Mouse (Mus musculus) midbrain, postnatal 0 days (tissue): ENCODE measurements around the gene Naxd. TPM values are rescaled to one million over a fixed set of nuclear protein-coding genes. Genes with fewer than 3 reads are reported as not detected.
A peak's percentile ranks its signal among the peaks of the same experiment; 100 is the strongest.

Experiments used
- ATAC-seq: fragments of 200-750 bp; cut with Nextera tagmentation; 2 replicates; pipeline ENCODE4 v1.8.0; 2017; ENCODE audit warnings: moderate number of reproducible peaks, mild to moderate bottlenecking, moderate TSS enrichment, moderate library complexity; ENCODE audit not compliant: low FRiP score
- DNase-seq: peaks from one replicate; pipeline ENCODE4 v3.0.0-alpha.2; 2015; ENCODE audit warnings: low spot score
- H3K27ac ChIP-seq: fragments of 300-500 bp; sonication (generic); 2 replicates; pipeline ENCODE4 v1.5.1; 2014; ENCODE audit warnings: low read depth, mild to moderate bottlenecking, low read length, mixed read lengths
- H3K27me3 ChIP-seq: fragments of 300-500 bp; sonication (generic); 2 replicates; pipeline ENCODE4 v1.6.1; 2014; ENCODE audit warnings: low read length, control low read depth, mixed read lengths; ENCODE audit not compliant: insufficient read depth
- H3K36me3 ChIP-seq: fragments of 300-500 bp; sonication (generic); 2 replicates; pipeline ENCODE4 v1.6.1; 2014; ENCODE audit warnings: low read length, control low read depth, mixed read lengths; ENCODE audit not compliant: insufficient read depth
- H3K4me1 ChIP-seq: fragments of 300-500 bp; sonication (generic); 2 replicates; pipeline ENCODE4 v1.6.1; 2014; ENCODE audit warnings: mild to moderate bottlenecking, control low read depth, antibody characterized with exemption, low read length, mixed read lengths; ENCODE audit not compliant: insufficient read depth
- H3K4me2 ChIP-seq: fragments of 300-500 bp; sonication (generic); 2 replicates; pipeline ENCODE4 v1.6.1; 2014; ENCODE audit warnings: low read depth, mild to moderate bottlenecking, low read length, mixed read lengths; ENCODE audit not compliant: poor library complexity, severe bottlenecking
- H3K4me3 ChIP-seq: fragments of 300-500 bp; sonication (generic); 2 replicates; pipeline ENCODE4 v1.5.1; 2014; ENCODE audit warnings: low read depth, mild to moderate bottlenecking, low read length, moderate library complexity
- H3K9ac ChIP-seq: fragments of 300-500 bp; sonication (generic); replicated peaks from 2 replicates; pipeline ENCODE4 v1.6.1; 2014; ENCODE audit warnings: mild to moderate bottlenecking, low read length, moderate library complexity, mixed read lengths; ENCODE audit not compliant: poor library complexity, severe bottlenecking
- H3K9me3 ChIP-seq: fragments of 300-500 bp; sonication (generic); 2 replicates; pipeline ENCODE4 v1.6.1; 2016; ENCODE audit warnings: low read length, control low read depth
- CTCF ChIP-seq: IDR thresholded peaks from 2 replicates; pipeline ENCODE4 v1.5.1; 2016; ENCODE audit warnings: antibody characterized with exemption, mild to moderate bottlenecking
- WGBS: fragments of 180-500 bp; shearing (Covaris S2); extraction: QIAGEN DNeasy Blood & Tissue Kit; methylation state at CpG from one replicate; pipeline ENCODE4 v1.1.7; 2014; 5-methylcytosine and 5-hydroxymethylcytosine counted together
- polyA plus RNA-seq: library from polyadenylated mRNA; unstranded; fragments of >200 nt; fragmentation: Nextera tagmentation; extraction: Ambion mirVana; gene quantifications from 2 replicates; pipeline ENCODE4 v1.2.1, GENCODE M21; 2015
- total RNA-seq: library from RNA; depleted of rRNA; stranded (reverse); fragments of >200 nt; gene quantifications from 2 replicates; pipeline ENCODE4 v1.2.3, GENCODE M21; 2014; rRNA removed

The Naxd gene
- total RNA-seq, result 88.6 and 89.7 TPM in 2 replicates
- 106 and 118 TPM in 2 replicates for polyA plus RNA-seq

DNA sequence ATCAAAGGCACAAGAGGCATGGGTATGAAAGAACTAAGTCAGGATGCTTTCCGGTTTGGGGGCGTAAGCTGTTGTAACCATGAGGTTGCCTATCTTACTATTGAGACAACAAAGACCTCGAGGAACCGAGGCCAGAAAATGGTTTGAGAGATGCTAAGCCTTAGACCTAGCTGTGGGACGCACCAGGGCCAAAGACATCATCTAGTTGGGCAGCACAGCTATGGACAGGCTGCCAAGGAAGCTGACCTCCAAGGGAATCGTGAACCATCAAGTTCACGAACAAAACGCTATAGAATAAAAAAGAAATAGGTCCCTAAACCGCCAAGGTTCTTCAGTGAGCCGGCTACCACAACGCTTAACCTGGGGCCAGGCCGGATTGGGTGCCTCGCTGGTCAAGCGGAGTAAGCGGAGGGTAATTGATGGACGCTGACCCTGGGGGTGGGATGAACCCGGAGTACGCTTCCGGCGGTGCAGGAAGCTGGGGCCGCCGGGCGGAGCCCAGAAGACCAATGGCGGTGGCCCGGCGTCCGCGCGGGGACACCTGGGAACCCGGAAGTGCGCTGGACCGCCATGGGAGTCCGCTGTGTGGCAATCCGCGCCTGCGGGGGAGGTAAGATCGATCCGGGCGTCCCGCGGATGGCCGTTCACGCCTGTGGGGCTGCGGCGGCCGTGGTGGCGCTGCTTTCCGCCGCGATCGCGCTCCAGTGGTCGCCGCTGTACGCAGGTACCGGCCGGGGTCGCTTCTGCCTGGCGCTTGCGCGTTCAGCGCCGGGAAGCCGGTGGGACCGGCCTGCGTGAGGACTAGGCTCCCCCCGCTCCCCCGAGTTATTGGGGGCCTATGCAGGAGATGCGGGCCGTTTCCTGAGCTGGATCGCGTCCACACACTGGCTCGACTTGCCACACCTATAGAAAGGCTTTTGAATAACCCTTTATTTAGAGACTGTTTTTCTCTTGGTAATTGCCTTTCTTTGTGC, at the start of gene Naxd:
TSS of gene Naxd (plus strand) at position 490 of the 974 bp plus-strand sequence.
- Histone ChIP-seq H3K4me1 (peaks cover 6% of the 10 kb centered on the region), H3K9ac (peak within 1 kb of the TSS; percentile 76), H3K9me3 (no peaks in the 10 kb centered on the region), H3K27ac (peak within 1 kb of the TSS; percentile 86), H3K4me3 (peak within 1 kb of the TSS; percentile 86), H3K27me3 (no peaks in the 10 kb centered on the region), H3K36me3 (no peaks in the 10 kb centered on the region), H3K4me2 (peak within 1 kb of the TSS; percentile 48)
- no peak for TF ChIP-seq CTCF
- ATAC-seq (peak; percentile 95), DNase-seq (peak; percentile 96)
- WGBS, result 4% methylated on average over 72 of the region's 73 CpGs

DNA sequence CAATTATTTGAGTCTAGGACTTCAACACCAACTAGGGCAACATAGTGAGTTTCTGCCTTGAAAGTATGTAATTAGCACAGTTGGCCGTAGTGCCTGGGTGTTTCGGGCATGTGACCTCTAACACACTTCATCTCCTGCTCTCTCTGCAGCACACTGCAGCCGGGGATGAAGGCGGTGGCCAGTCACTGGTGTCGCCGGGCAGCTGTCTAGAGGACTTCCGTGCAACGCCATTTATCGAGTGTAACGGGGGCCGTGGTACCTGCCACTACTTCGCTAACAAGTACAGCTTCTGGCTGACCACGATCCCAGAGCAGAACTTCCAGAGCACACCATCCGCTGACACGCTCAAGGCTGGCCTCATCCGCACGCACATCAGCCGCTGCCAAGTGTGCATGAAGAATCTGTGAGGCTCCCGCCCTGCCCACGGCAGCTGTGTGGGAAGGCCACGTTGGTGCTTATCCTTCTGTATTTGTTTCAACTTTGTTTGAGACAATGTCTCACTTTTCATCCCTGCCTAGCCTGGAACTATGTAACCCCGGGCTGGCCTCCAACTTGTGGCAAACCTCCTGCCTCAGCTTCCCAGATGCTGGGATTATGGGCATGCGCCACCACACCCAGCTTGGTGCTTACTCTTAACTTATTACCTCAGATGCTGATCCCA, 49.3 kb upstream of the Naxd start:
- no peaks in the 10 kb centered on the region for H3K27me3 ChIP-seq
- no peak overlapping the region for H3K4me2 ChIP-seq
- DNase-seq (no peak), ATAC-seq (no peak)
- no peak overlapping the region for H3K27ac ChIP-seq
- H3K36me3 ChIP-seq, result peaks cover 8% of the 10 kb centered on the region
- WGBS, result 94% methylated on average over 23 of the region's 23 CpGs
- TF ChIP-seq CTCF, result no peak
- H3K9ac ChIP-seq, result no peak overlapping the region
- H3K4me3 ChIP-seq, result no peak overlapping the region
- H3K9me3 ChIP-seq, result no peaks in the 10 kb centered on the region
- H3K4me1 ChIP-seq, result no peaks in the 10 kb centered on the region

DNA sequence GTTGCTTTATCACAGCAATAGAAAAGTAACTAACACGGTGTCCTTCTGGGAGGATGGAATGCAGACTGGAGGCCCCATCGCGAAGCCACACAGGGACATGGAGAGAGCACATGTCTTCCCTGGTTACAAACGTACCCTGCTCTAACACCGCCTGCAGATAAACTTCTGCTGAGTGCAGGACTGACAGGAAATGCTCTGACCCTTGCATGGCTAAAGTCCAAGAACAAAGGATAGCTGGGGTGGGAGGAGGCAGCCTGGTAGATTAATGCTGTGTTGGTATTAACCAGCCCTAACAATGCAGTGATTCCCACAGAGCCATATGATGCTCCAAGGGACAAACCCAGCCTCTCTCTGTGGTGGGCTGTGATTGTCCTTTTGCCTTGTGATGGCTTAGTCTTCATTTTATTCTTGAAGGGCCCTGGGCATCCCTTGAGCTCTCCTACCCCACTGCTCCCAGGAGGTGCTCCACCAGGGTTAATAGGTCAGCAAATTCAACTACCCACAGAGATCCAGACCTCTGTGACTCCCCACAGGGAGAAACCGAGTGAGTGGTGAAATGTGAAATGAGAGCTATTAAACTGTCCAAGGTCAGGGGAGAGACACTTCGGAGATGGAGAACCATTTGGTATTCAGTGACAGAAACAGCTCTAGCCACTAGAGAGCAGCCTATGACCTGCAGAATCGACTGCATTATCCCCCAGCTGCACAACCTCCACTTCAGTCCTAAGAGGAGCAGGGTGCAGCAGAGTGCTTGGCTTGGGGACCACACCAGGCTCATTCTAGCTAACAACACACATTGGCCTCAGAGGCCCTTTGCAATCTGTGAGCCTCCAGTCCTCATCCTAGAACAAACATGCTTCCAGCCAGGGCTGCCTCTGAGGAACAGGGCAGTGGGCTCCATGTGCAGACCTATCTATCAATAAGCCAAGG, 46.9 kb upstream of the Naxd start:
- DNase-seq (peak; percentile 69), ATAC-seq (peak; percentile 63; the same call in 1 of the 2 replicates)
- Histone ChIP-seq H3K9me3 (no peaks in the 10 kb centered on the region), H3K36me3 (peaks cover 8% of the 10 kb centered on the region), H3K4me3 (no peak overlapping the region), H3K4me1 (no peaks in the 10 kb centered on the region), H3K9ac (no peak overlapping the region), H3K27me3 (no peaks in the 10 kb centered on the region), H3K27ac (no peak overlapping the region), H3K4me2 (no peak overlapping the region)
- peak; percentile 75 for TF ChIP-seq CTCF
- WGBS, result 22% methylated on average over 8 of the region's 8 CpGs

DNA sequence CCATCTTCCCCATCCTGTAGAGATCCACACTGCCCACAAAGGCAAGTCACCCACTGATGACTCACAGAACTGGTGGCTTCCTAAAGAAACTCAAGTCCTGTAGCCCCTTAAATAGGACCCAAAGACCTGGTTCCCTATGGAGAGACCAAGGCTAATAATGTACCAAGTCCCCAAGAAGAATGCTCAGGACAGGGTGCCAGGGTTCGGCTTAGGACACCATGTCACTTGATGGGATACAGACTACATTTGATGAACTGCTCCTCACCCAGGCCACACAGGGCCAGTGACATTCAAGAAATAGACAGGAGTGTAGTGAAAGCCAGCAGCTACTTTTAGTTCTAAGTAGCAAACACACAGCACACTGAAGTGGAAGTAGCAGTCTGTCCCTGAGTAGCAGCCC, 45.2 kb upstream of the Naxd start:
- H3K9ac ChIP-seq, result no peak overlapping the region
- 93% methylated on average over 1 of the region's 1 CpGs for WGBS
- ATAC-seq (no peak), DNase-seq (no peak)
- H3K4me2 ChIP-seq, result no peak overlapping the region
- no peaks in the 10 kb centered on the region for H3K4me1 ChIP-seq
- H3K36me3 ChIP-seq, result peaks cover 8% of the 10 kb centered on the region
- no peaks in the 10 kb centered on the region for H3K9me3 ChIP-seq
- TF ChIP-seq CTCF, result no peak
- no peaks in the 10 kb centered on the region for H3K27me3 ChIP-seq
- H3K27ac ChIP-seq, result no peak overlapping the region
- no peak overlapping the region for H3K4me3 ChIP-seq

DNA sequence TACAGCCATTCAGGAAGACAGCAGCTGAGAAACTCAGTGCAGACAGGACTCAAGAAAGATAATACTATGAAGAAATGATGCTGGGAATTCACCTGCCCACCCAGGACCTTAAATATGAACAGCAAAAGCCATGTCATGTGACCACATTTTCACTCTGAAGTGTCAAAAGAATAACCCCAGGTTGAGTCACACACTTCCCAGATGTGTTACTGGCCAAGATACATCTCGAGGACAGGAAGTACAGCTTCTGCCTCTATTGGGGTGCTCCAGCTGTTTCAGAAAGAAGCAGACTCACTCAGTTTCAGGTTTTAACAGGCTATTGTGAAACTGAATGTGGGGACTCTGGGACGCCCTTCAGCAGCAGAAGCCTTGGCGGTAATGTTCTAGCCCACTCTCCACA, 44.7 kb upstream of the Naxd start:
- no peak for ATAC-seq
- 45% methylated on average over 3 of the region's 3 CpGs for WGBS
- TF ChIP-seq CTCF, result no peak

More for the DNA sequence above, 44.7 kb upstream of the Naxd start:
- no peak overlapping the region for H3K9ac ChIP-seq
- no peak overlapping the region for H3K4me3 ChIP-seq
- no peak overlapping the region for H3K4me2 ChIP-seq
- no peaks in the 10 kb centered on the region for H3K9me3 ChIP-seq
- peaks cover 8% of the 10 kb centered on the region for H3K36me3 ChIP-seq
- H3K27ac ChIP-seq, result no peak overlapping the region; the same call in 1 of the 2 replicates
- no peak for DNase-seq
- no peaks in the 10 kb centered on the region for H3K4me1 ChIP-seq
- H3K27me3 ChIP-seq, result no peaks in the 10 kb centered on the region
